Mouse (Mus musculus) lung, adult 2 months (tissue): ENCODE results near the gene 1810010D01Rik. TPM values are rescaled to one million over a fixed set of nuclear protein-coding genes. Genes with fewer than 3 reads are reported as not detected.
A peak's percentile ranks its signal among the peaks of the same experiment; 100 is the strongest.

Experiments used
- DNase-seq: peaks from one replicate; pipeline ENCODE4 v3.0.0; 2022
- H3K4me1 ChIP-seq: fragments of 200-500 bp; 2 replicates; pipeline ENCODE4 v1.6.1; 2011; ENCODE audit warnings: low read length; ENCODE audit not compliant: control insufficient read depth, insufficient read depth
- H3K4me3 ChIP-seq: fragments of 200-500 bp; replicated peaks from 2 replicates; pipeline ENCODE3; 2011; ENCODE audit warnings: low read depth, mild to moderate bottlenecking, control low read depth, low read length; ENCODE audit errors: extremely low read depth
- CTCF ChIP-seq: fragments of 200-500 bp; IDR thresholded peaks from 2 replicates; pipeline ENCODE4 v1.5.1; 2011; ENCODE audit warnings: mild to moderate bottlenecking, low read length, control low read depth; ENCODE audit not compliant: insufficient read depth
- POLR2A ChIP-seq: fragments of 200-500 bp; IDR thresholded peaks from 2 replicates; pipeline ENCODE4 v1.6.1; 2011; ENCODE audit warnings: low read depth, mild to moderate bottlenecking, control low read depth, low read length, borderline replicate concordance; ENCODE audit errors: extremely low read depth
- WGBS: fragments of 180-500 bp; shearing (Covaris S2); methylation state at CpG from one replicate; pipeline ENCODE4 v1.1.7; 2018; 5-methylcytosine and 5-hydroxymethylcytosine counted together
- polyA plus RNA-seq: library from polyadenylated mRNA; depleted of rRNA; stranded (reverse); fragments of >200 nt; gene quantifications from 2 replicates; pipeline ENCODE4 v1.2.3, GENCODE M21; 2012; rRNA removed

The 1810010D01Rik gene
- polyA plus RNA-seq, 1 experiment: 5.6 TPM

DNA sequence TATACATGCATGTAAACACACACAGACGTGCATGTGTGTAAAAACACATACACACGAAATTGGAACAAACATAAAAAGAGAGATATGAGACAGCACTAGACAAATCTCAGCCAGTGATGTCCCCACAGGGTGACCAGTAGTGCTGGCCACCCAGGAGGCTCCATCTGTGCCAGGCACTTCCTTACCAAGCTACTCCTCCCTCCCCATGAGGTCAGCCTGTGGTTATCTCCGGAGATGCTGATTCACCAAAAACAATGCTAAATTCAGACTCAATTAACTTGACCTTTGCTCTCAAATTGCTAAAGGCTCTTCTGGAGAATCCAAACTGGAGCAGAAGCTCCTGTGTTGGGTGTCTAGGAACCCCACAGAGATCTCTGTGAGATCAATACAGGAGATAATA is 20.1 kb downstream of the 1810010D01Rik start:
- Histone ChIP-seq H3K4me3 (no peak overlapping the region), H3K4me1 (no peaks in the 10 kb centered on the region)
- WGBS: 59% methylated on average over 3 of the region's 3 CpGs
- TF ChIP-seq CTCF (no peak), POLR2A (no peak)
- no peak for DNase-seq

DNA sequence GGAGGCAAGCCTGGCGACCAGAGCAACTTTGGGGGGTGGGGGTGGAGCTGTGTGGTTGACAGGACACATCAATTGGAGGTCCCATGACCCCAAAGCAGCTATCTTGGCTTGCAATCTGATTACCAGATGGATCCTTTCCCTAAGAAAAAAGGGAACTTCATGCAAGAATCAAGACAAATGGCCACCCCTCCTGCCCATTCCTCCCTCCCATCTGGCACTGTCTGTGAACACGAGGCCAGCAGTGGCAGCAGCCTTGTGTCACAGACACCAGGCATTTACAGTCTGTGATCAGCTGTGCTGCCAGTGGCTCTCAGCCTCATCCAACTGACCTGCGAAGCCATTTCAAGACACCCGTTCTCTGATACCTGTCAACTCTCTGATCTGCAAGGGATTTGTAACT is 25.5 kb downstream of the 1810010D01Rik start:
- no peaks in the 10 kb centered on the region for H3K4me1 ChIP-seq
- 48% methylated on average over 4 of the region's 4 CpGs for WGBS
- DNase-seq: no peak
- no peak for TF ChIP-seq POLR2A
- no peak for TF ChIP-seq CTCF
- no peak overlapping the region for H3K4me3 ChIP-seq

DNA sequence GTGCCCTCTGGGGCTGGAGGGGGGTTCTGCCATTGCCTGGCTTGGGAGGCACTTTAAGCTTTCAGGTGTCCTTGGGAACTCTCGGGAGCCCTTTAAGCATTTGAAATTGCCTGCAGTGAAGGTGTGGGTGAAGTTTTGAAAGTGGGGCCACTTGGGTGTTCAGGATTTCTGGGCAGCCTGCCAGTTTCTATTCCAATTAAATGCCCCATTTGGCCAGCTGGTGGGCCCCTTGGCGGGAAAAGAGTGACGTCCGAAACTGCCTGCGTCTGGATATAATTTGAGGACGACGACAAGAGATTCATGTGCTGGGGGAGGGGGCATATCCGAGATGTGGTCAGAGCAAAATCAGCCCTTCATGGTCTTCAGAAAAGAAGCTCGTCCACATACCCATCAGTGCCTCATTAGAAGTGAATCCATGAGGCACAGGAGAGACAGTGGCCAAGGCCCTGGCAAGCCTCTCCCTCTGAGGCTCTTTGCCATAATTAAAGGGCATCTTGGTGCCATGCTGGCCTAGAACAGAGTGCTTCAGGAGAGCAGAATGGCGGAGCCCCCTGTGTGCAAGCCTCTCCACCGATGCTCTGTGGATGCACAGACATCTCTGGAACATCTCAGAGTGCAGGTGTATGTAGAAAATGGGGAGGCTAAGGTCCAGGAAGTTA is 26.4 kb downstream of the 1810010D01Rik start:
- WGBS: 68% methylated on average over 11 of the region's 11 CpGs

DNA sequence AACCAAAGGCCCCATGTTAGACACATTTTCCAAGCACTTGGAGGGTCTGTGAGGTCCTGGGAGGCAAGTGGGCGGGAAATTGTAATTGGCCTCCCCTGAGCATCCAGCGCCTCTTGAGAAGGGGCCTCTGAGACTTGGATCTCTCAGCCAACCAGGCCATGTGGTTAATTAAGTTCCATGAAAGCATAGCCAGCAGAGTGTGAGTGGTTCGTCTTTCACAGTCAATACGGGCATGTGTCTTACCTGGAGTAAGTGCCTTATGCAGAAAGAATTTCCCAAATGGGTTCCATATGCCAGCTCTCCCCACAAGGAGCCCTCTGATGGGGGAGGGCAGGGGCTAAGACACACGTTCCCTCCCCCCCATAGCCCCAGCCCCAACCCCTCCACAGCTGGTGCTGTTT is 28.2 kb downstream of the 1810010D01Rik start:
- Histone ChIP-seq H3K4me3 (no peak overlapping the region), H3K4me1 (no peaks in the 10 kb centered on the region)
- WGBS: 66% methylated on average over 5 of the region's 5 CpGs
- TF ChIP-seq POLR2A (no peak), CTCF (no peak)
- no peak for DNase-seq

More for the DNA sequence above, 26.4 kb downstream of the 1810010D01Rik start:
- no peak for TF ChIP-seq CTCF
- TF ChIP-seq POLR2A: no peak
- Histone ChIP-seq H3K4me1 (no peaks in the 10 kb centered on the region), H3K4me3 (no peak overlapping the region)
- no peak for DNase-seq

DNA sequence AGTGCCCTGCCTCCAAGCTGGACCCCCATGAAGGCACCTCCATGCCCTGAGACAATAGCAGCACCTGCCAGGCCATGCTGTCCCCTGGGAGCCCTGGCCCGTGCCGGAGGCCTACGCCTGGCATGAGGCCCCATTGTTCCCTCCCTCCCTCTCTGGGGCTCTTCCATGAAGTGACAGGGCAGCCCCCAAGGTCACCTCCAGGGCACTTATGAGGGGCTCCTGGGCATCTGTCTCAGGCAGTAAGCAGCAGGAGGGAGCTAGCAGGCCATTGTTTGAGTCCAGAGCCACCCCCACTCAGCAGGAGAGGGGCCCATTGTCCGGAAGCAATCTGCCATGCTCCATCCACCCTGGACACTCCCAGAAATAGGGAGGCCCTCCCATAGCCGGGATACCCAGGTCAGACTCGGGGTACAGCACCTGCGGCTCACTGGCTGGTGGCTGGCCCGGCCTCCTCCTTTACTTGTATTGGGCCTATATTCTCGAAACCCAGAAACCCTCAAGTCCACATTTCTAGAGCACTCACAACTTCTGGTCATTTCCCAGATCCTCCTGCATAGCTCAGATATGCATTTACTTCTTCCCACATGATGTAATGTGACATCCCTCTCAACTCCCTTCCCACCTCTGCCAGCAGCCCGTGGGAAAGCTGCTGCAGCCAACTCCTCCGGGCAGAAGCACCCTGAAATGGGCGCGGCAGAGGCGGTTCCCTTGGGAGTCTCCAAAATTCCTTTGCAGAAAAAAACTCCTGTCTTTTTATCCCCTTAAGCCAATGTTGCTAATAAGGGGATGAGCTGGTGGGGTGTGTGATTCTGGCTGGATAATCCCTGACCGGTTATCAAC is 30.9 kb downstream of the 1810010D01Rik start:
- WGBS: 78% methylated on average over 15 of the region's 15 CpGs
- no peaks in the 10 kb centered on the region for H3K4me1 ChIP-seq
- no peak overlapping the region for H3K4me3 ChIP-seq
- no peak for TF ChIP-seq CTCF
- TF ChIP-seq POLR2A: no peak
- DNase-seq: no peak

DNA sequence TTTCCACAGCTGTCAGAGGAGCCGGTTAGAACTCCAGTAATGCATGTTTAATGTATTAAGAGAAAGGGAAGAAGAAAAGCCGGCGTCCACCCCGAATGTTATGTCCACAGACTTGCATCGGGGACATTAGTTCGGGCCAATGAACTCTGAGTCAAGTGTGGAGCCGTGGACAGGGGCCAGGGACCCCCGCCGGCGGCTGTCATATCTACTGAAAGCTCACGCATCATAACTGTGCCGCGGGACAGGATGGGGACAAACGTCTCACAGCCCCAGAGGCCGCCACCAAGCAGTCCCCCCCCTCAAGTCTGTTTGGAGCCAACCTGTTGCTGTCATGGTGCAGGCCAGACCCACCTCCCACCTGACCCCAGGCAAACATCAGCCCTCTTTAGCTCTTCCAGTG is 34.4 kb downstream of the 1810010D01Rik start:
- DNase-seq: no peak
- WGBS: 70% methylated on average over 15 of the region's 15 CpGs
- Histone ChIP-seq H3K4me3 (no peak overlapping the region), H3K4me1 (no peaks in the 10 kb centered on the region)
- TF ChIP-seq CTCF (no peak), POLR2A (no peak)

DNA sequence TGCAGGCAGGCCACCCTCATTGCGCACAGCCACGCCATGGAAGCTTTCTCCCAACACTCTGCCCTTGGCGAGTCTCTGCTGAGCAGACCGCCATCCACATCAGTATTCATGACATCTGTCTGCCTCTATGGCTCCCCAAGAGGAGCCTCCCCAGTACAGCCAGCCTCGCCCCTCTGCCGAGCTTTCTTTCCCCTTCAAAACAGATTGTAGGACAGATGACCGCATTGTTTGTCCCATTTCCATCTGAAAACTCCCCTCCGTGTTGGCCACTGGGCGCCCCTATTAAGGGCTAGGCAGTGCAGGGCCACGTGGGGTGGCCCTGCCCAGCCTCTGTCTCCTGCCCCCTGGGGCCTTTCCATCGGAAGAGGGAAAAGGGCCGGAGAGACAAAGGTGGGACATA is 34.8 kb downstream of the 1810010D01Rik start:
- no peak for DNase-seq
- H3K4me1 ChIP-seq: no peaks in the 10 kb centered on the region
- 37% methylated on average over 11 of the region's 12 CpGs for WGBS
- TF ChIP-seq POLR2A: no peak
- TF ChIP-seq CTCF: no peak
- no peak overlapping the region for H3K4me3 ChIP-seq

DNA sequence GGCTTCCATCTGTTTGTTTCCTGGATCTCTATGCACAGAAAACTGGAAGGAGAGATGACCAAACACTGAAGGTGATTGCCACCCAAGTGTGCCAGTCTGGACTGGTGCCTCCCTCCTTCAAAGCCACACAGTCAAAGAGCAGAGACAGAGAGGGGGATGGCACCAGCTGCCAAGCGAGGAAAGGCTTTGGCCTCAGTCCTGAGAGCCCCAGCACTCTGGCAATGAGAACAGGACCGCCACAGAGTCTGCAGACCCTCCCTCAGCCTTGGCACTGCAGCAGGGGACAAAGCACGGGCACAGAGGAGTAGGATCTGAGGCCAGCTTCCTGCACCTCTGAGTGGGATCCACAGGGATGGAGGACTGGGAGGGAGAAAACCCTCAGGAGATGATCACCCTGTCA is 38.2 kb downstream of the 1810010D01Rik start:
- Histone ChIP-seq H3K4me1 (no peaks in the 10 kb centered on the region), H3K4me3 (no peak overlapping the region)
- WGBS: 69% methylated on average over 3 of the region's 3 CpGs
- TF ChIP-seq CTCF (no peak), POLR2A (no peak)
- DNase-seq: no peak

DNA sequence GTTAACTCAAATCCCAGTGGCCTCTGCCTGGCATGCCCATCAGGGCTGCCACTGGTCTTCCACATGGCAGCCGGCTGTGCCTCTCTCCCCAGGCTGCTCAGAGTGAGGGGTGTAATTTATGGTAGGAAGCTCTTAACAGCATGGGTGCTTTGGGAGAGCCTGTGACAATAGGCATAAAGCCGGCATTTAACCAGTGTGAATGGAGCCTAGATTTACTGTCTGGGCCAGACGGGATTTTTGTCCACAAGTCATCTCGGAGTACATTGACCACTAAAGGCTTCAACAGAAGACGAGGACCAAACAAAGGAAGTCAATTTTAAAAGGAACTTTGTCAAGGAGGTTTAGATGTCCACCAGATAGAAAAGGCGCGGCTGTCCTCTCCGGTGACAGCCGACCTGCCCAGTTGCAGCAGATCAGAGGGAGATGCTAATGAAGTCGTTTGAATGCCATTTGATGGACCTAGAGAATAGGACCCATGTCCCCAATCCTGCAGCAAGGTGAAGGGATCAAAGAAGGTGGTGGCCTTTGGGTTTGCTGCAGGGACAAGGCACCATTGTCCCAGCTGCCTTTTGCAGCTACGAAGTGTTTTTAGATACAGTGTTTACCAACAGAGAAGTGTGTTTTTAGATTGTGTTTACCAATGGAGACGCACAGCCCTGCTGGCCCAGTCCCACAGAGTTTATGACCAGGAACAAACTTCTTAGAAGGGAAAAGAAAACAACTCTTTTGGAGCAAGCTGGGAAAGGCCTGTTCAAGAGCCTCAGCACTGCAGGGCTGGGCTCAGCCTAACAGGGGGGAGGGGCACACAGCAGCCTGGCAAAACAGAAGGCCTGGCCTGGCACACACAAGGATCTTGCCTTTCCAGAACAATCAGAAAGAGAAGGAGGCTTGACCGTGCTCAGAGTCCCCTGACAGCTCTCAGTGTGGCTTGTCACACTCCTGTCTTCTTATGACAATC is 48.4 kb downstream of the 1810010D01Rik start:
- no peak for TF ChIP-seq CTCF
- TF ChIP-seq POLR2A: no peak
- WGBS: 68% methylated on average over 13 of the region's 13 CpGs
- no peak overlapping the region for H3K4me3 ChIP-seq
- DNase-seq: peak; percentile 43
- H3K4me1 ChIP-seq: peaks cover 4% of the 10 kb centered on the region

Other genes with a start within 250 kb of the 1810010D01Rik start
- gene Tpcn2, start 75.9 kb upstream of the 1810010D01Rik start, polyA plus RNA-seq: 31.5 and 40.9 TPM in 2 replicates
- gene Mrgprf, start 92.7 kb upstream of the 1810010D01Rik start, polyA plus RNA-seq: 14.3 and 16.2 TPM in 2 replicates
- not detected in 2 replicates for gene Mrgprd, start 106.7 kb upstream of the 1810010D01Rik start, polyA plus RNA-seq